ENCODE assay signal across 8 mouse cellular contexts in genomic region chr6:128102296-128102999, GRCm38 (mm10). TPM values are rescaled to one million over a fixed set of nuclear protein-coding genes. Genes with fewer than 3 reads are reported as not detected.
DNase-seq lines count a peak whose midpoint lies in the region; ATAC-seq and TF ChIP-seq lines count a peak whose summit lies in the region.

No protein-coding gene starts in this region.

- H3K27ac ChIP-seq in heart, embryonic 13.5 days (replicated peaks): peak overlapping the region; percentile 91

- no peak overlapping the region for H3K4me3 ChIP-seq in heart, embryonic 13.5 days
- H3K4me3 ChIP-seq in myocyte: no peak overlapping the region

- POLR2A ChIA-PET in Patski (lab: Charles Lee): interaction anchor here (0.6 to 1.0 kb wide), 4 partner anchors 8 to 1046 kb away, joined by 3 read pairs; no protein-coding TSS in a partner anchor

- H3K4me1 ChIP-seq in heart, embryonic 13.5 days: peaks cover 74% of the 10 kb centered on the region

- WGBS in heart, embryonic 13.5 days: 20% methylated on average over 6 of the region's 6 CpGs

- DNase-seq in 3134 (ENCODE audit: extremely low read depth, insufficient read length, low spot score) (peak; percentile 84), Patski (ENCODE audit: low read depth, low spot score) (no peak)
- DNase-seq in kidney, postnatal 14 days: peak; percentile 86
- DNase-seq in layer of hippocampus, adult 9-10 months (ENCODE audit: low spot score): no peak
- DNase-seq in thymus, postnatal 0 days (ENCODE audit: low spot score): no peak
- DNase-seq in ovary, postnatal 10 days (ENCODE audit: low spot score): no peak

- peak overlapping the region; percentile 62 for H3K9ac ChIP-seq in heart, embryonic 13.5 days

- in situ Hi-C loops in Patski (cut with MboI; ENCODE audit: low pct_unique_long_range_greater_than_20kb): loop anchor here (5.0 kb wide), 1 partner anchor 40 kb away; the partner anchor contains the start of gene Tspan9

- no peaks in the 10 kb centered on the region for H3K79me2 ChIP-seq in myocyte (ENCODE audit: control insufficient read depth, insufficient read depth)

- H3K9me3 ChIP-seq in heart, embryonic 13.5 days: 0 out of 2 replicates have a peak, but pooled peaks cover 3% of the 10 kb centered on the region

- H3K4me2 ChIP-seq in heart, embryonic 13.5 days: no peak overlapping the region; the same call in 1 of the 2 replicates
- peak overlapping the region; percentile 73 for H3K4me2 ChIP-seq in myocyte (ENCODE audit: low read depth)

- TF ChIP-seq CTCF in Patski (IDR thresholded peaks at IDR 0.05): no peak

- H3K36me3 ChIP-seq in heart, embryonic 13.5 days: 0 out of 2 replicates have a peak, but pooled peaks cover 5% of the 10 kb centered on the region
- no peaks in the 10 kb centered on the region for H3K36me3 ChIP-seq in myocyte (ENCODE audit: control insufficient read depth, insufficient read depth)

- CTCF ChIA-PET in Patski (lab: Charles Lee): interaction anchor here (1.4 kb wide), 3 partner anchors 43 to 133 kb away, joined by 3 to 4 read pairs (median 3); no protein-coding TSS in a partner anchor

- H3K27me3 ChIP-seq in Patski (no peaks in the 10 kb centered on the region), myocyte (ENCODE audit: control insufficient read depth, insufficient read depth, insufficient read length) (no peaks in the 10 kb centered on the region)
- no peaks in the 10 kb centered on the region for H3K27me3 ChIP-seq in heart, embryonic 13.5 days (replicated peaks)

- no peak for TF ChIP-seq POLR2A in myocyte (IDR thresholded peaks at IDR 0.05; ENCODE audit: insufficient read length, low read depth)

- peak; percentile 48 for ATAC-seq in Patski
- ATAC-seq in heart, embryonic 13.5 days (ENCODE audit: extremely low read depth, insufficient number of reproducible peaks, low FRiP score, low TSS enrichment): peak; percentile 48

- no peak overlapping the region for H3ac ChIP-seq in myocyte (ENCODE audit: control insufficient read depth, insufficient read length)

TF ChIP-seq in myocyte, 11 proteins besides CTCF, POLR2A, EP300 and RAD21:
- TF ChIP-seq MYOG (IDR thresholded peaks at IDR 0.05; ENCODE audit: control insufficient read depth in 1 of 3, insufficient read depth in 1 of 3, insufficient read length in 2 of 3, low read depth in 2 of 3) (peak in 2 of 3 experiments; percentile 18 to 75), POLR2AphosphoS2 (IDR thresholded peaks at IDR 0.05; ENCODE audit: insufficient read length, low read depth) (no peak), MYOD1 (IDR thresholded peaks at IDR 0.05; ENCODE audit: control insufficient read depth in 1 of 3, insufficient read length in 2 of 3, low read depth in 2 of 3) (peak; percentile 38 to 81 (median 52)), USF1 (IDR thresholded peaks at IDR 0.05; ENCODE audit: low read depth) (no peak), CEBPB (IDR thresholded peaks at IDR 0.05; ENCODE audit: insufficient read depth, poor library complexity, severe bottlenecking) (no peak), E2F4 (IDR thresholded peaks at IDR 0.05; ENCODE audit: insufficient read depth) (no peak), SRF (IDR thresholded peaks at IDR 0.05; ENCODE audit: control insufficient read depth, insufficient read length, low read depth) (no peak), REST (IDR thresholded peaks at IDR 0.05; ENCODE audit: insufficient read depth, insufficient read length) (no peak), TCF12 (IDR thresholded peaks at IDR 0.05; ENCODE audit: insufficient read depth, poor library complexity, severe bottlenecking) (peak; percentile 41), TCF3 (IDR thresholded peaks at IDR 0.05; ENCODE audit: insufficient read length, low read depth) (peak; percentile 22), MAX (IDR thresholded peaks at IDR 0.05; ENCODE audit: low read depth) (no peak)

RNA-seq across cellular contexts. Expression of gene Tspan9, which starts 40.9 kb away (rescaled TPM):
- polyA plus RNA-seq in Patski (2021) (135 TPM), myocyte (2012; fragmentation: generic; extraction: Trizol) (227 TPM)
- 127 and 140 TPM in 2 replicates for polyA plus RNA-seq in heart, embryonic 13.5 days (2015; fragmentation: Nextera tagmentation; extraction: Ambion mirVana)
- polyA plus RNA-seq in thymus, postnatal 0 days (2015; fragmentation: Nextera tagmentation; extraction: Ambion mirVana): 28.2 and 28.6 TPM in 2 replicates

Comparison
In these comparisons a context has a peak if more than half of its experiments do, and no peak if none do; other contexts are left out.
1. DNase-seq: peak in 3134 (single experiment) and kidney, postnatal 14 days (single experiment); none in Patski (single experiment), layer of hippocampus, adult 9-10 months (single experiment), thymus, postnatal 0 days (single experiment) and ovary, postnatal 10 days (single experiment).